Mouse (Mus musculus): ENCODE measurements at regions not wholly inside any gene's neighbourhood (a gene's known extent, or its start where the extent isn't known, plus 50 kb on each side); places are given as distances from the start of the nearest gene placed in this dataset.
A peak's percentile ranks its signal among the peaks of the same experiment; 100 is the strongest.

- DNase-seq, result no peak
These were observed 408.0 kb downstream of the Prr30 start for GRCm38 (mm10) chr14:100792094-100792493.

GRCm38 (mm10) chr14:100781882-100782281, 418.2 kb downstream of the Prr30 start:
- no peak for DNase-seq

GRCm38 (mm10) chr14:100753951-100754350, 446.2 kb downstream of the Prr30 start:
- peak; percentile 57 to 64 for DNase-seq

GRCm38 (mm10) chr14:100752746-100753145, 447.4 kb downstream of the Prr30 start:
- no peak for DNase-seq

GRCm38 (mm10) chr14:100749737-100750541, 450.2 kb downstream of the Prr30 start:
- DNase-seq, result peak; percentile 65 to 75

- DNase-seq, result no peak
These were observed 450.8 kb upstream of the Klf12 start for GRCm38 (mm10) chr14:100735276-100735675.

GRCm38 (mm10) chr14:100728433-100728832, 444.0 kb upstream of the Klf12 start:
- DNase-seq, result no peak

GRCm38 (mm10) chr14:100727701-100728100, 443.2 kb upstream of the Klf12 start:
- DNase-seq, result no peak

- DNase-seq, result peak; percentile 66 to 75
These were observed 440.5 kb upstream of the Klf12 start for GRCm38 (mm10) chr14:100724962-100725361.

GRCm38 (mm10) chr14:100720667-100721066, 436.2 kb upstream of the Klf12 start:
- DNase-seq, result no peak

- DNase-seq, result peak in 1 of 2 experiments; percentile 7
These were observed 430.5 kb upstream of the Klf12 start for GRCm38 (mm10) chr14:100714952-100715351.

- DNase-seq, result peak; percentile 45 to 66
These were observed 429.6 kb upstream of the Klf12 start for GRCm38 (mm10) chr14:100713999-100714471.

- DNase-seq, result peak; percentile 55 to 69
These were observed 429.1 kb upstream of the Klf12 start for GRCm38 (mm10) chr14:100713592-100713991.

GRCm38 (mm10) chr14:100665361-100665955, 381.0 kb upstream of the Klf12 start:
- DNase-seq, result no peak

GRCm38 (mm10) chr14:100664180-100664579, 379.7 kb upstream of the Klf12 start:
- DNase-seq, result no peak

GRCm38 (mm10) chr14:100642076-100642475, 357.6 kb upstream of the Klf12 start:
- peak; percentile 51 to 61 for DNase-seq

GRCm38 (mm10) chr14:100634521-100634920, 350.0 kb upstream of the Klf12 start:
- no peak for DNase-seq

GRCm38 (mm10) chr14:100631676-100632075, 347.2 kb upstream of the Klf12 start:
- peak in 1 of 2 experiments; percentile 10 for DNase-seq

- DNase-seq, result peak; percentile 16 to 22
These were observed 345.7 kb upstream of the Klf12 start for GRCm38 (mm10) chr14:100630197-100630596.

- DNase-seq, result no peak
These were observed 343.0 kb upstream of the Klf12 start for GRCm38 (mm10) chr14:100627523-100627922.

GRCm38 (mm10) chr14:100619656-100620030, 335.2 kb upstream of the Klf12 start:
- peak in 1 of 2 experiments; percentile 11 for DNase-seq

GRCm38 (mm10) chr14:100618793-100619655, 334.5 kb upstream of the Klf12 start:
- peak; percentile 63 to 71 for DNase-seq
